Mouse (Mus musculus) frontal cortex, adult 2 months (tissue): ENCODE measurements around the gene Gm20390. TPM values are rescaled to one million over a fixed set of nuclear protein-coding genes. Genes with fewer than 3 reads are reported as not detected.
A peak's percentile ranks its signal among the peaks of the same experiment; 100 is the strongest.

Experiments used
- DNase-seq, 2 experiments: peaks; one replicate each; pipeline ENCODE4 v3.0.0; 2022; ENCODE audit warnings: low spot score in 1 of 2; ENCODE audit errors: extremely low spot score in 1 of 2
- polyA plus RNA-seq: library from polyadenylated mRNA; depleted of rRNA; stranded (reverse); fragments of >200 nt; gene quantifications from 2 replicates; pipeline ENCODE4 v1.2.3, GENCODE M21; 2012; rRNA removed

Gm20390 gene
- polyA plus RNA-seq, result 71.9 and 76.2 TPM in 2 replicates

DNA sequence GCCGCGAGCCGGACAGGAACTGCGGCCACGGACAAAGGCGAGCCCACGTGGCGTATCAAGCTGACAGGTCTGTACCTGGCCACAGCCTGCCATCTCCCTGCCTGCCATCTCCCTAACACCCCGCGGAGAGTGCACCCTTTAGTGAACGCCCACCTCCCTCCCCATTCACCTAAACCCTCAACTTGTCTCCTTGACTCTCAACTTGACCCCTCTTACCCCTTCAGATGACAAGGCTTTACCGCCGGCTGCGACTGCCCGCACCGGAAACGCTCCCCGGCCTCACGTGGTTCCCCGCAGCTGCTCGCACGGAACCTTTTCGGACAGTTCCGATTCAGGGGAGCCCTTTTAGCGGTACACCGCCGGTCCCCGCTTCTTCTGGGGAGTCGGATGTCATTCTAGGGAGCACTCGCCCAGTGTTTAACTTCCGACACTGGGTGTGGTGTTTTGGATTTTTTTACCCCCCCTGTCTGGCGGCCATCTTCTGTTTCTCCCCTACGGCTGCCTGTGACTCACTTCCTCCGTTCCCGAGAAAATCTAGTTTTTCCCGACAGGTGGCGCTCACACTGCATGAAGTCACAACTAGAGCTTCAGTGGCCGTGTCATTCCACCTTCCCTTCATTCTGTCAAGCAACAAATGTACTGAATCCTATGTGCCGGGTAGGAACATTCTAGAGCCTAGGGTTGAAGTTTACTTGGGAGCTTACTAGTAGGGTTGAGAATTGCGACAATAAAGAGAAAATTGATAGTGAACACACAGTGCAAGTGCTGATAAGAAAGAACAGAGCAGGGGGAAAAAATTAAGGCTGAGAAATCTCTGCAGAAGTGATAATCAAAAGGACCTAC is at the start of gene Gm20390, which contains the start of gene Nme1:
Gm20390 (minus strand) TSS at position 289 of the 843 bp plus-strand sequence.
Nme1 (minus strand) TSS at position 517 of the 843 bp plus-strand sequence.
- DNase-seq, result peak; percentile 97 to 100

GRCm38 (mm10) chr11:94003346-94003745 is 35.3 kb upstream of the Gm20390 start:
- no peak for DNase-seq

DNA sequence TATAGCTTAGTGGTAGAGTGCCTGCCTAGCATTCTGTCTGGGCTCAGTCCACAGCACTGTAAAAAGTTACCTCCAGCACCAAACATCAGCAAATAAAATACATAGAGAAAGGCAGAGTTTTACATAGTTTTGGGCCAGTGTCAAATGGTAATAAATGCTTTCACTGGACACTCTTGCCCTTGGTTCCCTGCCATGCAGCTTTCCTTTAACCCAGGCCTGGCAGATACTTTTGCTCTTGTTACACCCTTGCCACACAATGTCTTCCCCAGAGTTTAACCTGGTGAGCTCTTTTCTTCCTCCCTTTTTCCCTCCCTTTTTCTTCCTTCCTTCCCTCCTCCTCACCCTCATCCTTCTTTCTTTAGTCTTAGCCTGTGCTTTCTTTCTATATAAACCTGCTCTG is 31.2 kb upstream of the Gm20390 start:
- no peak for DNase-seq

DNA sequence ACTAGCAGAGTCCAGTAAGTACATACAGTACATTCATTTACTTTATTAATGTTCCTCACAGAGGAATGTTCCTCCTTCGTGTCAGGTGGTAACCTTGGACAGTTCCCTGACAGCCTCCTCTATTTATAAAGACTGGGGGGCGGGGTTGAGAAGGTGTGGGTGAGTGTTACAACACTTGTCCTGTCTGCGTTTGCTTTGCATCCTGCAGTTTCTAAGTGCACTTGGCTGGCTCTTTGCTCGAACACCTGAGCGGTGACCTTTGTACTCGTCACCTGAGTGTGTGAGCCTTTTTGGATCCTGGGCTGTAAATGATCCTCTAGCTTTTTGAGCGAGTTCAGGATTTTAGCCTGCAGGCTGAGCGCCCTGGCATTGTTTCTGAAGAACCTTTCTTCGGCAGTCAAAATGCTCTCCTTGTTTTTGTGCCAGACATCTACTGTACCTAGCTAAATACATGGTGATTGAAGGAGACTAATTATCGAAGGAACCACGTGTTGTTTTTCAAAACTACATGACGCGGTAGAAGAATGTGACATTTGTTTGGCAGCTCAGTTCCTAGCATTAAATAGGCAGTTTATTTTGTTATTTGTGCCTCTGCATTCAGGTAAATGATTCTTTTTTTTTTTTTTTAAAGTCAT is 29.2 kb upstream of the Gm20390 start:
- DNase-seq, result peak in 1 of 2 experiments; percentile 26

DNA sequence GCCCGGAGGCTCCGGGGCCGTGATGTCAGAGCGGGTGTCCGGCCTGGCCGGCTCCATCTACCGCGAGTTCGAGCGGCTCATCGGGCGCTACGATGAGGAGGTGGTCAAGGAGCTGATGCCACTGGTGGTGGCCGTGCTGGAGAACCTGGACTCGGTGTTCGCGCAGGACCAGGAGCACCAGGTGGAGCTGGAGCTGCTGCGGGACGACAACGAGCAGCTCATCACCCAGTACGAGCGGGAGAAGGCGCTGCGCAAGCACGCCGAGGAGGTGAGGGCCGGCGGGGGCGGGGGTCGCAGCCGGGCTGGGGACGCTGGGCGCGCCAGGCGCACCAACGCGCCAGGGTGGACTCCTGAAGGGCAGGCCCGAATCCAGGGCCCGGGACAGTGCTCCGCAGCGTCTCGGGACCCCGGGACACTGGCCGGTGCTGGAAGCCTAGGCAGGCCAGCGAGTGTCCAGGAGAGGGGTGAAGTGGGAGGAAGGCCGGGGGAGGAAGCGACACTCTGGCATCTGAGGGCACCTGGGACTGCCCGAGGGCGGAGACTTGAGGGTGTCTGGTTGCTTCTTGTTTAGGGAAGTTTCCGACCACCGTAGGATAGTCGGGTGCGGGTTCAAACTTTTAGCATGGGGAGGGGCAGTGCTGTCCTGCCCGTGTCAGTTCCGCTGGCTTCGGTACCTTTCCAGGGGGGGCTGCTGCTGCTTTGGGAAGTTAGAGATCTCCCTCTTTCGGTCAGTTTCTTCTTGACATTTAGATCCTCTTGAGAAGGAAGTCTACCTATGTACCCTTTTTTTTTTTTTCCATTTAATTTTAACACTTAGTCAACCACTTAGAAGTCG is 28.4 kb upstream of the Gm20390 start:
- peak; percentile 21 to 33 for DNase-seq

DNA sequence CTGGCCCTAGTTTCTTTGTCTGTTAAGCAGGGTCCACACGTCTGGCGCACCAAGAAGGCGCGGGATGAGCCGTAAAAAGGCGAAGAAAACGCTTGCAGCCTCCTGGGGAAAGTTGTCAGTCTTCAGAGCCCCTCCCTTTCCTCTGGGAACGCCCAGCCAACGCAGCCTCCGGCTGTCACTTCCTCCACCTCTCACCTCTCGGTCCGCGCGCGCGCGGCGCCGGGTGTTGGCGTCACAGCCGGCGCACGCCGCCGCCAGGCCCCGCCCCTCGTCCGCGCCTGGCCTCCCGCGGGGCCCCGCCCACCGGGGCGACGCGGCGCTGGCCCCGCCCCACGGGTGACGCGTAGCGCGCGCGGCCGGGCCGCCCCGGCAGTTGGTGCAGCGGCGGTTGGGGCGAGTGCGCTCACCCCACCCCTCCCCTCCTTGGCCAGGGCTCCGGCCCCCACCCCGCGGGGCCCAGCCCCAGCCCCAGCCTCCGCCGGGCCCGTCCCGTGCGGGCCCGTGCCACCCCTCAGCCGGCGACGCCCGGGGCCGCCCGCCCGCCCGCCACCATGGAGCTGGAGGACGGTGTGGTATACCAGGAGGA is 27.7 kb upstream of the Gm20390 start, which contains the start of gene Spag9:
Spag9 (plus strand) TSS at position 372 of the 586 bp plus-strand sequence.
- peak; percentile 82 to 88 for DNase-seq

- DNase-seq, result peak; percentile 88
Measured at GRCm38 (mm10) chr11:93995111-93995719, 27.1 kb upstream of the Gm20390 start.

DNA sequence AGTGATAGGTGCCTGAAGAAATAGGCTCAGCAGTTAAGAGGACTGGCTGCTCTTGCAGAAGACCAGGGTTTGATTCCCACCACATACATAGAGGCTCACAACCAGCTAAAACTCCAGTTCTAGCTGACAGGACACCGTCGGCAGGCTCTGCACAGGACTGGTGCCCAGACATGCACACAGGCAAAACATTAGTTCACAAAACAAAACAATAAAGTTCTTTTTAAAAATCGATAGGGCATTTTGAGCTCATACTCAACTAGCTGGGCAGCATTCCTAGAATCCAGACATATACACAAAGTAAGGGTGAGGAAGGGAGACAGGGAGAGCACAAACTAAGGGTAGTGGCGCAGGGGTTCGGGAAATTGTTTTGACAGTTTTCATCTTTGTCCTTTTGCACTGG is 26.4 kb upstream of the Gm20390 start:
- no peak for DNase-seq

DNA sequence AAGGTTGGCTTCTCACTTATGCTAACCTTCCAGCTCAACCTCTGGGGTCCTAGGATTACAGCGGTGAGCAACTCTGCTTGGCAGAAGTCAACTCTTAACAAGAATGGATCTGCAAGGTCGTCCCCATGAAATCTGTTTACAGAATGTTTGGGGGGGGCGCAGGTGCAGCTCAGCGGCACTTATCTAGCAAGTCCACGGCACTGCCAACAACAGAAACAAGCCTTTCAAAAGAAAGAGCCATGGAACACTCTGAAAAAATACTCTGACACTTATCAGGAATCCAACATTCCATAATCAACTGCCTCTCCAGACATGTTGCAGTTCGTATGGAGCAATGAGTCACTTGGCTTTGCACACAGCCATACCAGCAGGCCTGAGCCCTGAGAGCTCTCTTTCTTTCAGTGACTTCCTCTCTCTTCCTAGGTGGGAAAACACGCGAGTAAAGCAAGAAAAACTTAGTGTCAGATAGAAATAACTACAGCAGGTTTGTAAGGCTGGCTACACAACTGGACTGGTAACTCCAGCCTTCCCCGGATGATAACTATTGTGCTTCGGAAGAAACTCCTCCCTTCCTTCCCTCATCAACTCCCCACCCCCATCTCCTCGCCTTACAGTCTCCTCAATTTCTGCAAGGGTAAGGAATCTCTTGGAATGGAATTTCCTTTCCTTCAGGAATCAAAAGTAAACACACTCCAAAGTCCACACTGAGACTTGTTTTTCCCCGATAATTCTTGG is 20.4 kb upstream of the Gm20390 start:
- DNase-seq, result no peak

DNA sequence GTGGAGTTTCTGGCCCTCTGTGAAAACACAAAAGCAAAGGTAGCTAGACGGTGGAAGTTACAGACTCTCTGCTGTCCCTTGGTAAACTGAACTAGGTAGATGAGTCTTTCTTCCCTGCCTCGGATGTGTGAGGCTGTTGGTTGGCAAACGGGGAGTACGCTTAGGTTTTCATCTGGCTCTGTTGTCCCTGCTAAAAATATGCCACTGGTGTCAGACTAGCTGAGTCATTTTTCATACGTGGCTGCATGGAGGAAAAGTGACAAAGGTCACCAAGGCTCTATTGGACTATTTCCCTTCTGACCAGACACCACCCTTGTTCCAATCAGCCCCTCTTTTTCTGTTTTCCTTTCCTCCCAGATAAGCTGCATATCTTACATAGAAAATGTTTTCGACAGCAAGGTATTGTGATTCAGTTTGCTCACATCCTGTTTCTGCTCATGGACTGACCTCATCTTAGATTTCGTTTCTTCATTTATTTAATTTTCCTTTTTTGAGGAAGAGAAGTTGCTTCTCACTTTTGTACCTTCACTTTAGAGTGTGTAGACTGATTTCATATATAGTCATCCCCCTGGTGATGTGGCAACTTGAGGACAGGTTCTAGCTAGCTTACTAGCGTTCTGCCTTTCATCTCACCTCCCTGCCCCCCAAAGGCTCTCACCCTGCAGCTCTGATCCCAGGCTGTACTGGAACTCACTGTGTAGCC is 19.7 kb upstream of the Gm20390 start:
- DNase-seq, result no peak

GRCm38 (mm10) chr11:93987026-93987425 is 18.9 kb upstream of the Gm20390 start:
- DNase-seq, result no peak

- no peak for DNase-seq
Measured at GRCm38 (mm10) chr11:93986298-93986697, 18.2 kb upstream of the Gm20390 start.

DNA sequence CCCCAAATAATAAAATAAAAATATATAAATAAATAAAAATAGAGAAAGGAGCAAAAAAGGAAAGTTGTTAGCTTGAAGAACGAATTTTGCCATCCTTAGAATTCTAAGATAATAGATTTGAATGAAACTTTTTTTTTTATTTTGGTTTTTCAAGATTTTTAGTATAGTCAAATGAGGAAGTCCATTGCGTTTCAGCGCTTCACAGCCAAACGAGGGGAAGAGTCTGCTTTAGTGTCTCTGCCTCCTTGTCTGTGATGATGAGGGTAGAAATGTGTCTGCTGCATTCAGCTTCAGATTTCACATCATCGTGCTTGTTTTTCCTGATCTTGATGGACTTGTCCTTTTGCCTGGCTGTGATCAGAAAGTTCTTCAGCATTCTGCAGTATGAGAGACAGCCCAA is 17.2 kb upstream of the Gm20390 start:
- no peak for DNase-seq

GRCm38 (mm10) chr11:93984619-93985018 is 16.5 kb upstream of the Gm20390 start:
- no peak for DNase-seq

DNA sequence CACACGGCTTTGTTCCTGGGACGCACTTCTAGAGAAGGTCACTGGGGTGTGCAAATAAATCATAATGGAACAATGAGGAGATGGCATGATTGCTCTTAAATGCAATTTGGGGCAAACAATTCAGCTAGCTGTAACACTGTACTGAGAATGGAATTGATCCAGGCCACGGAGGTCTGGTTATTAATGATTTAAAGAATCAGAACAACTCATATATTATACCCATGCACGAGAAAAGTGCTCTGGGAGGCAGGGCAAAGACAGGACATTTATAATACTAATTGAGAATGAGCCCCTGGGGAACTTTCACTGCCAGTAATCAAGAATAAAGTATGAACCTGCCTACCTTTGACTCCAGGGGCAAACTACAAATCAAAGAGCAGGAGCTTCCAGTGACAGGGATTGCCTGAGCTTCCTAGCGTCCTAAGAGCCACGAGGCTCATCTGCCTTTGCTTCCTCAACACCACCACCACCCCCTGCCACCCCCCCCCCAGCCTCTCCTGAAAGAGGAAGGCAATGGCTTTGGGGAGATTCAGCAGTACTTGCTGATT is 11.5 kb upstream of the Gm20390 start:
- DNase-seq, result no peak

GRCm38 (mm10) chr11:93972951-93973350 is 4.9 kb upstream of the Gm20390 start:
- no peak for DNase-seq

- no peak for DNase-seq
Measured at GRCm38 (mm10) chr11:93969799-93970198, 1.7 kb upstream of the Gm20390 start.

- DNase-seq, result no peak
Measured at GRCm38 (mm10) chr11:93969171-93969570, 1.1 kb upstream of the Gm20390 start.

- DNase-seq, result no peak
Measured at GRCm38 (mm10) chr11:93968848-93969128, 695 bp upstream of the Gm20390 start.
